In the genomic region with DNA sequence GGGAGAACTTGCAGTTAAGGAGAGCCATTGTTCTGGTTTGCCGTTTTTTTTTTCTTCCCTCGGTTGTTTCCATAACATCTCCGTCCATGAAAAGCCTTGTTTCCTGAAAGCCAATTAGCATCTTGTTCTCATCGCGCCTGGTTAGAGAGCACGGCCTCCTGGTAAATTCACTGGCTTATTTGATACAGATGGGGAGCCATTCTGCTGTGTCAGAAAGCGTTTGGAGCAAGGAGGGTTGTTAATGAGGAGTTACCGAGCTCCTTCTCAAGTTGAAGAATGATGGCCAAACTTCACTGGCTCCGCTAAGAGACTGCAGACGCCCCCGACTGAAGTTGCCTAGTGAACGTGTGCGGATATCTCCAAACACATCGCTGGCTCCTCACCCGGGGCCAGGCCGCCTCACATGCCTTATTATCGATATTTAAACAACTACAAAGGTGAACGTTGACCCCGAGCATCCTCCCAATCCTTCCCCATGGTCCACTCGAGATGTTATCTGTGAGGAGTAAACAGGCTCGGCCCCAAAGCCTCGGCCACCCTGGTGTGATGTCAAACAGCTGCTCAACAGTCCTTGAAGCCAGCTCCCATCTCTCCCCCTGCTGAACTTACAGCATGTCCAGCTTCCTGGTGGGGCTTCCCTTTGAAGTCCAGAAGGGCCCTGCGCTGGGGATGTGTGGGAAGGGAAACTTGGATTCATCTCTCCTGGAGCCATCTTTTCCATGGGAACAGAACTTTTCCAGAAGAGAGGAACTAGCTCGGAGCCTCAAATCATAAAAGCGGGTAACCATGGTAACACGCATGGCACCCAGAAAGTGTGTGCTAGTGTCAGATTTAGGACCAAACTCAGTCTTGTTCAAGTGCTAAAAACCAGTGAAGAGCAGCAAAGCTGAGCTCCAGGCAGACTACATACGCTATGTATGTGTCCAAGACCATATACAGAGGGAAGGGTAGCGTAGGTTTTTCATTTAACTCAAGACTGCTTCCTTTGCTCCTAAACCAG, we compare ENCODE assay signal across 9 mouse cellular contexts.
DNase-seq lines count a peak whose midpoint lies in the region; ATAC-seq and TF ChIP-seq lines count a peak whose summit lies in the region.
"Had no signal": no experiment of that assay in that cellular context is flagged by ENCODE, and none has a peak within 500 bp of the region (broad histone marks: within the 10 kb centered on the region; RNA-seq: fewer than 3 reads in every experiment).

No protein-coding gene starts in this region.

- peak; percentile 34 for DNase-seq in lung, postnatal 0 days (ENCODE audit: low spot score)
- DNase-seq in lung, postnatal 25 days (ENCODE audit: low spot score): no peak
- peak; percentile 31 for DNase-seq in layer of hippocampus, adult 9-10 months (ENCODE audit: low spot score)
- peak; percentile 74 for DNase-seq in retina, postnatal 1 day
- DNase-seq in heart, postnatal 14 days: no peak
- DNase-seq in heart, adult 18-20 months: no peak
- DNase-seq: thymus, postnatal 14 days had no signal

- H3K27me3 ChIP-seq in lung, postnatal 0 days (replicated peaks; ENCODE audit: insufficient read depth, low read length): no peaks in the 10 kb centered on the region
- H3K27me3 ChIP-seq in embryonic facial prominence, embryonic 15.5 days: no peaks in the 10 kb centered on the region
- H3K27me3 ChIP-seq in hindbrain, embryonic 13.5 days: no peaks in the 10 kb centered on the region

- H3K36me3 ChIP-seq in lung, postnatal 0 days (ENCODE audit: insufficient read depth, low read length): no peaks in the 10 kb centered on the region
- H3K36me3 ChIP-seq in embryonic facial prominence, embryonic 15.5 days: no peaks in the 10 kb centered on the region
- H3K36me3 ChIP-seq in hindbrain, embryonic 13.5 days: no peaks in the 10 kb centered on the region

- no peaks in the 10 kb centered on the region for H3K4me1 ChIP-seq in lung, postnatal 0 days (ENCODE audit: insufficient read depth, low read depth, low read length)
- peaks cover 11% of the 10 kb centered on the region; the same call in 1 of the 2 replicates for H3K4me1 ChIP-seq in embryonic facial prominence, embryonic 15.5 days
- no peaks in the 10 kb centered on the region for H3K4me1 ChIP-seq in hindbrain, embryonic 13.5 days (replicated peaks)

- H3K4me3 ChIP-seq in lung, postnatal 0 days (ENCODE audit: low read depth, low read length): no peak overlapping the region
- no peak overlapping the region for H3K4me3 ChIP-seq in embryonic facial prominence, embryonic 15.5 days (replicated peaks)
- H3K4me3 ChIP-seq in hindbrain, embryonic 13.5 days: no peak overlapping the region

- WGBS in lung, postnatal 0 days: 17% methylated on average over 28 of the region's 28 CpGs
- 43% methylated on average over 28 of the region's 28 CpGs for WGBS in embryonic facial prominence, embryonic 15.5 days
- WGBS in hindbrain, embryonic 13.5 days: 68% methylated on average over 28 of the region's 28 CpGs

- no peak overlapping the region for H3K9ac ChIP-seq in lung, postnatal 0 days (replicated peaks; ENCODE audit: low read depth)
- no peak overlapping the region for H3K9ac ChIP-seq in embryonic facial prominence, embryonic 15.5 days
- no peak overlapping the region for H3K9ac ChIP-seq in hindbrain, embryonic 13.5 days

- no peak overlapping the region; the same call in 1 of the 2 replicates for H3K27ac ChIP-seq in lung, postnatal 0 days (ENCODE audit: low read length)
- H3K27ac ChIP-seq in embryonic facial prominence, embryonic 15.5 days (replicated peaks): peak overlapping the region; percentile 7; the same call in 1 of the 2 replicates
- H3K27ac ChIP-seq in hindbrain, embryonic 13.5 days: no peak overlapping the region

- H3K9me3 ChIP-seq in lung, postnatal 0 days (ENCODE audit: low read length): no peaks in the 10 kb centered on the region
- no peaks in the 10 kb centered on the region for H3K9me3 ChIP-seq in embryonic facial prominence, embryonic 15.5 days (replicated peaks)
- no peaks in the 10 kb centered on the region for H3K9me3 ChIP-seq in hindbrain, embryonic 13.5 days

- peak; percentile 22; the same call in 1 of the 2 replicates for TF ChIP-seq EP300 in lung, postnatal 0 days (IDR thresholded peaks at IDR 0.05)

- no peak overlapping the region for H3K4me2 ChIP-seq in lung, postnatal 0 days (replicated peaks; ENCODE audit: low read depth, low read length)
- H3K4me2 ChIP-seq in embryonic facial prominence, embryonic 15.5 days (replicated peaks): no peak overlapping the region
- H3K4me2 ChIP-seq in hindbrain, embryonic 13.5 days: no peak overlapping the region

- no peak for TF ChIP-seq CTCF in lung, postnatal 0 days (IDR thresholded peaks at IDR 0.05)

- ATAC-seq in lung, postnatal 0 days: peak; percentile 59
- peak; percentile 54; the same call in 1 of the 2 replicates for ATAC-seq in embryonic facial prominence, embryonic 15.5 days (ENCODE audit: insufficient number of reproducible peaks, low FRiP score, low TSS enrichment, low read depth)
- ATAC-seq in hindbrain, embryonic 13.5 days (ENCODE audit: low FRiP score): no peak

- intact Hi-C loops in heart, postnatal 14 days (cut with DNase I): no loop called here

Comparison
In these comparisons a context has a peak if more than half of its experiments do, and no peak if none do; other contexts are left out.
1. DNase-seq: peak in lung, postnatal 0 days (single experiment), layer of hippocampus, adult 9-10 months (single experiment) and retina, postnatal 1 day (single experiment); none in lung, postnatal 25 days (single experiment), heart, postnatal 14 days (0 of 2) and heart, adult 18-20 months (0 of 2).